ENCODE assay signal across 8 mouse cellular contexts in genomic region chr14:53665681-53666080, GRCm38 (mm10).
DNase-seq lines count a peak whose midpoint lies in the region; ATAC-seq and TF ChIP-seq lines count a peak whose summit lies in the region.
"Not testable (repeated sequence)": the region's sequence is repeated elsewhere in the genome, so short reads cannot be mapped to it uniquely, and the experiment has no call there.

No protein-coding gene starts in this region.

- not testable (repeated sequence) for H3K4me1 ChIP-seq in cerebellum, adult 2 months (ENCODE audit: control insufficient read depth, insufficient read depth, low read length); forebrain, embryonic 14.5 days (ENCODE audit: control insufficient read depth, insufficient read depth, low read length); hindbrain, postnatal 0 days (ENCODE audit: insufficient read depth, low read length)

- not testable (repeated sequence) for TF ChIP-seq POLR2A in cerebellum, adult 2 months (IDR thresholded peaks at IDR 0.05; ENCODE audit: borderline replicate concordance, insufficient read depth, low read length)

- not testable (repeated sequence) for H3K27ac ChIP-seq in cerebellum, adult 2 months (ENCODE audit: insufficient read depth, low read length); forebrain, embryonic 14.5 days (ENCODE audit: low read depth, low read length); hindbrain, postnatal 0 days

- H3K36me3 ChIP-seq in forebrain, embryonic 14.5 days (ENCODE audit: control insufficient read depth, insufficient read depth, low read length); hindbrain, postnatal 0 days (ENCODE audit: insufficient read depth, low read length): not testable (repeated sequence)

- WGBS in cerebellum, adult 2 months = 25% methylated on average over 2 of the region's 2 CpGs
- 25% methylated on average over 2 of the region's 2 CpGs for WGBS in forebrain, embryonic 14.5 days
- 24% methylated on average over 2 of the region's 2 CpGs for WGBS in hindbrain, postnatal 0 days

- not testable (repeated sequence) for H3K9me3 ChIP-seq in forebrain, embryonic 14.5 days (replicated peaks; ENCODE audit: control insufficient read depth, low read length); hindbrain, postnatal 0 days (ENCODE audit: low read length)

- H3K4me3 ChIP-seq in cerebellum, adult 2 months (replicated peaks; ENCODE audit: insufficient read depth, low read depth, low read length); forebrain, embryonic 14.5 days (ENCODE audit: low read depth, low read length); hindbrain, postnatal 0 days (ENCODE audit: low read length): not testable (repeated sequence)

- not testable (repeated sequence) for H3K4me2 ChIP-seq in forebrain, embryonic 14.5 days (ENCODE audit: low read length); hindbrain, postnatal 0 days (ENCODE audit: low read depth, low read length)

- ATAC-seq in forebrain, embryonic 14.5 days = not testable (repeated sequence)
- peak; percentile 51; the same call in 1 of the 2 replicates for ATAC-seq in hindbrain, postnatal 0 days
- ATAC-seq in megakaryocyte, adult 5-6 weeks (ENCODE audit: poor library complexity, severe bottlenecking) = peak; percentile 56; the same call in 1 of the 2 replicates

- H3K9ac ChIP-seq in forebrain, embryonic 14.5 days (ENCODE audit: low read length); hindbrain, postnatal 0 days (replicated peaks; ENCODE audit: low read length): not testable (repeated sequence)

- peak; percentile 37; the same call in 1 of the 2 replicates for TF ChIP-seq CTCF in cerebellum, adult 2 months (IDR thresholded peaks at IDR 0.05; ENCODE audit: borderline replicate concordance, insufficient read depth, low read depth, low read length)
- TF ChIP-seq CTCF in hindbrain, postnatal 0 days (IDR thresholded peaks at IDR 0.05; ENCODE audit: low read depth) = peak; percentile 75

- DNase-seq in ES-CJ7 (ENCODE audit: low read depth, low spot score) = peak; percentile 41
- peak in 1 of 2 experiments; percentile 5 for DNase-seq in cerebellum, adult 2 months
- DNase-seq in forebrain, embryonic 14.5 days (ENCODE audit: low spot score) = peak; percentile 67
- DNase-seq in hindbrain, postnatal 0 days (ENCODE audit: low spot score) = peak; percentile 70
- DNase-seq in left cerebral cortex, adult 18-20 months (ENCODE audit: low spot score in 2 of 2) = peak; percentile 19 to 36
- DNase-seq in retina, embryonic 14.5 days (ENCODE audit: low spot score) = peak; percentile 35
- DNase-seq in thymus, postnatal 10 days (ENCODE audit: low spot score in 2 of 2) = peak; percentile 17 to 56

- H3K27me3 ChIP-seq in cerebellum, adult 2 months (ENCODE audit: control insufficient read depth, insufficient read depth, low read length); forebrain, embryonic 14.5 days (replicated peaks; ENCODE audit: control insufficient read depth, insufficient read depth, low read length); hindbrain, postnatal 0 days (ENCODE audit: insufficient read depth, low read length): not testable (repeated sequence)
